4 mouse cellular contexts compared by ENCODE assay signal in genomic region chr11:118491230-118491629, GRCm38 (mm10).
"Had no signal": no experiment of that assay in that cellular context is flagged by ENCODE, and none has a peak within 500 bp of the region (broad histone marks: within the 10 kb centered on the region; RNA-seq: fewer than 3 reads in every experiment).

No protein-coding gene starts in this region.

- H3K9ac ChIP-seq: neural tube, embryonic 15.5 days; stomach, embryonic 15.5 days had no signal

- H3K4me1 ChIP-seq: stomach, embryonic 15.5 days had no signal

- H3K27me3 ChIP-seq: neural tube, embryonic 13.5 days; neural tube, embryonic 15.5 days; stomach, embryonic 15.5 days had no signal

- H3K4me3 ChIP-seq: neural tube, embryonic 13.5 days; neural tube, embryonic 15.5 days had no signal

- H3K9me3 ChIP-seq: neural tube, embryonic 13.5 days; neural tube, embryonic 15.5 days; stomach, embryonic 15.5 days had no signal

- H3K27ac ChIP-seq: stomach, embryonic 15.5 days; stomach, postnatal 0 days had no signal
